Mouse (Mus musculus): Measurements from ENCODE around the gene Slc25a12. TPM values are rescaled to one million over a fixed set of nuclear protein-coding genes. Genes with fewer than 3 reads are reported as not detected.
A peak's percentile ranks its signal among the peaks of the same experiment; 100 is the strongest.

Gene Slc25a12
- polyA plus RNA-seq, 1 experiment from 2014 or later, result 73.8 TPM

GRCm38 (mm10) chr2:71268691-71269090 lies 98.9 kb downstream of the Slc25a12 start:
- no peak overlapping the region for H3K4me2 ChIP-seq
- no peak overlapping the region for H3K27ac ChIP-seq (replicated peaks)
- no peak overlapping the region for H3K9ac ChIP-seq
- H3K27me3 ChIP-seq, result no peaks in the 10 kb centered on the region
- no peak overlapping the region for H3K4me3 ChIP-seq
- no peak for ATAC-seq (ENCODE audit: low read depth)
- H3K9me3 ChIP-seq, result no peaks in the 10 kb centered on the region
- H3K4me1 ChIP-seq (replicated peaks), result no peaks in the 10 kb centered on the region
- H3K36me3 ChIP-seq, result peaks cover 49% of the 10 kb centered on the region
- 94% methylated on average over 8 of the region's 8 CpGs for WGBS

- H3K9me3 ChIP-seq, result no peaks in the 10 kb centered on the region
- H3K27me3 ChIP-seq, result no peaks in the 10 kb centered on the region
- WGBS, result 90% methylated on average over 20 of the region's 20 CpGs
- no peak for ATAC-seq (ENCODE audit: low read depth)
- H3K4me2 ChIP-seq, result no peak overlapping the region
- no peaks in the 10 kb centered on the region for H3K4me1 ChIP-seq (replicated peaks)
- H3K36me3 ChIP-seq, result peaks cover 81% of the 10 kb centered on the region
- no peak overlapping the region for H3K9ac ChIP-seq
- H3K4me3 ChIP-seq, result no peak overlapping the region
- H3K27ac ChIP-seq (replicated peaks), result no peak overlapping the region
These were observed 103.0 kb downstream of the Slc25a12 start for GRCm38 (mm10) chr2:71264585-71264984.

DNA sequence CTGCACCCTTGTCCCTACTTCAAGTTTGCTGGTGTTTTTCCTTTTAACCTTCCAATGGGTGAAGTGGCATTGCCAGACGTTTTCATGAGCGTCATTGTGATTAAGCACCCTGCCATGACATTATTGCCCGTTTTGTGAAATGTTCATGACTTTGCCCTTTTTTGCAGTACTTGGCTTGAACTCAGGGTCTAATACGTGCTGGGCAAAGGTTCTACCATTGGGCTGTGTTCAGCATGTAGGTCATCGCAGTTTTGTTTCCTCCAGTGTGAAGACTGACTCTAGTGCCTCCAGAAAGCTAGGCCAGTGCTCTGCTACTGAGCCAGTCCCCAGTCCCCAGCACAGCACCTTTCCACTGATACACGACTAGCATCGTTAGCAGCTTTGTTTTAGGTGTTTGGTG lies 111.0 kb downstream of the Slc25a12 start:
- Histone ChIP-seq H3K4me3 (no peak overlapping the region), H3K9me3 (no peaks in the 10 kb centered on the region), H3K4me2 (no peak overlapping the region), H3K27ac (replicated peaks) (no peak overlapping the region), H3K36me3 (peaks cover 85% of the 10 kb centered on the region), H3K9ac (no peak overlapping the region), H3K27me3 (no peaks in the 10 kb centered on the region), H3K4me1 (replicated peaks) (no peaks in the 10 kb centered on the region)
- no peak for ATAC-seq (ENCODE audit: low read depth)
- WGBS, result 89% methylated on average over 7 of the region's 7 CpGs

DNA sequence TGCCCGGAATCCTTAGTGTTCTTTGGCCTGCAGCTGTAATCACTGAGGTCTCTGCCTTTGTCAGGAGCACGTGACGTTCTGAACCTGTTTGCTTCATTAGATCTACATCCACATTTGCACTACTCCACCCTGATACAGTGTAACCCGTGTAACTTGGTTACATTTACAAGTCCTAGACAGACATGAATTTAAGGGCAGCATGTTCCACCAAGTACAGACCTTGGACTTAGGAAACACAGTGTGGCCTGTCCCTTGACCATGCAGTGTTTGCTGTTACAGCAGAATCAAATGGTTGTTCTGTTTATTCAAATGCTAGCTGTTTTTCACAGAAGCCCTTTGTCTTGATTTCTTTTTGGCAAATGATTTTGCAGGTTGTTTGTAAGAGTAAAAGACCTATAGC lies 112.7 kb downstream of the Slc25a12 start:
- 91% methylated on average over 4 of the region's 4 CpGs for whole genome bisulfite sequencing
- peaks cover 88% of the 10 kb centered on the region for H3K36me3 ChIP-seq

GRCm38 (mm10) chr2:71250841-71251240 lies 116.7 kb downstream of the Slc25a12 start:
- Histone ChIP-seq H3K27me3 (no peaks in the 10 kb centered on the region), H3K36me3 (peaks cover 71% of the 10 kb centered on the region), H3K4me1 (replicated peaks) (peaks cover 5% of the 10 kb centered on the region; the same call in 1 of the 2 replicates), H3K9me3 (no peaks in the 10 kb centered on the region), H3K9ac (no peak overlapping the region), H3K27ac (replicated peaks) (no peak overlapping the region), H3K4me2 (no peak overlapping the region), H3K4me3 (no peak overlapping the region)
- no peak for ATAC-seq (ENCODE audit: low read depth)
- 73% methylated on average over 5 of the region's 5 CpGs for WGBS

More for the DNA sequence above, 112.7 kb downstream of the Slc25a12 start:
- no peak for ATAC-seq (ENCODE audit: low read depth)
- H3K4me1 ChIP-seq (replicated peaks), result no peaks in the 10 kb centered on the region
- no peak overlapping the region for H3K9ac ChIP-seq
- H3K4me3 ChIP-seq, result no peak overlapping the region
- H3K27me3 ChIP-seq, result no peaks in the 10 kb centered on the region
- no peak overlapping the region for H3K27ac ChIP-seq (replicated peaks)
- no peaks in the 10 kb centered on the region for H3K9me3 ChIP-seq
- H3K4me2 ChIP-seq, result no peak overlapping the region

GRCm38 (mm10) chr2:71248071-71248470 lies 119.5 kb downstream of the Slc25a12 start:
- Histone ChIP-seq H3K9me3 (no peaks in the 10 kb centered on the region), H3K27ac (replicated peaks) (no peak overlapping the region), H3K4me2 (no peak overlapping the region), H3K36me3 (peaks cover 52% of the 10 kb centered on the region), H3K9ac (no peak overlapping the region), H3K4me1 (replicated peaks) (peaks cover 23% of the 10 kb centered on the region), H3K4me3 (no peak overlapping the region), H3K27me3 (no peaks in the 10 kb centered on the region)
- ATAC-seq (ENCODE audit: low read depth), result no peak
- 91% methylated on average over 3 of the region's 3 CpGs for WGBS

DNA sequence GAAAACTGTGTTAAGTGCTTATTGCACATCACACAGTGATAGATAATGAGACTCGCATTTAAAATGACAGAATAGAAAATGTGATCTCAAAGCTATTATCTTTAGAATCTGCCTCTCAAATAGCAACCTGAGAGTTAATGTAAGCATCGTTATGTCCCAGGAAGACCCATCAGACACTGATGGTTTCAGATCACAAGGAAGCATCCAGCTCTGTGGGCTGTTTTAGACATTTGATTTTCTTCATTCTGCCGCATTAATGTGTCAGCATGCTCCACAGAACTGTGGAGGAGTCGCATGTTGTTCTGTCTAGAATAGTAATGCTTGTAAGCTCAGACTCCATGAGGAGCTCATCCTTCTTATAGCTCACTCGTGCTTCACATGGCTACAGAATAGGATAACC lies 121.5 kb downstream of the Slc25a12 start:
- H3K9me3 ChIP-seq, result no peaks in the 10 kb centered on the region
- H3K4me3 ChIP-seq, result no peak overlapping the region
- peaks cover 44% of the 10 kb centered on the region for H3K36me3 ChIP-seq
- ATAC-seq (ENCODE audit: low read depth), result no peak
- H3K27me3 ChIP-seq, result no peaks in the 10 kb centered on the region
- no peak overlapping the region for H3K9ac ChIP-seq
- H3K27ac ChIP-seq (replicated peaks), result peak overlapping the region; percentile 52; the same call in 1 of the 2 replicates
- WGBS, result 75% methylated on average over 5 of the region's 5 CpGs
- H3K4me1 ChIP-seq (replicated peaks), result peaks cover 25% of the 10 kb centered on the region
- H3K4me2 ChIP-seq, result no peak overlapping the region

GRCm38 (mm10) chr2:71245416-71245815 lies 122.1 kb downstream of the Slc25a12 start:
- Histone ChIP-seq H3K36me3 (peaks cover 37% of the 10 kb centered on the region), H3K27ac (replicated peaks) (peak overlapping the region; percentile 84)
- 30% methylated on average over 3 of the region's 3 CpGs for WGBS

DNA sequence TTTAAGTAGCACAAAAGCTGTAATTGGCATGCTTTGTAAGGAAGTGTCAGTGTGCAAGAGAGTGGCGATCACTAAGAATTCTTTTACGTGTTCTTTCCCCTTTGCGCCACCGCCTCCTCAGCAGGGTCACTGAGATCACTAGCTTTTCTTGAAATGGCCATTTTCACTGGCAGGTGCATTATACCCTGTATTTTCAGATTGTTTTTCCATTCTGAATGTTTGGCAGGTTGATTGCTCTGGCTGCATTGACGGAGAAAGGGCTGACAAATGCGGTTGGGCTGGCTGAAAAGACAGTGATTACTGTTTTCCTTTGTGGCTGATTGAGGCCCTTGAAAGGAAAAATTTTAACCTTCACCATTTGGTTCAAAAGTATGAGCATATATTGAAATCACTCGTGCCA lies 122.7 kb downstream of the Slc25a12 start:
- ATAC-seq (ENCODE audit: low read depth), result 0 out of 2 replicates have a peak, but pooled peaks have one; percentile 38
- H3K4me3 ChIP-seq, result no peak overlapping the region
- peak overlapping the region; percentile 84 for H3K27ac ChIP-seq (replicated peaks)
- WGBS, result 46% methylated on average over 7 of the region's 7 CpGs
- H3K27me3 ChIP-seq, result no peaks in the 10 kb centered on the region
- H3K36me3 ChIP-seq, result peaks cover 35% of the 10 kb centered on the region
- peaks cover 25% of the 10 kb centered on the region for H3K4me1 ChIP-seq (replicated peaks)
- H3K9ac ChIP-seq, result no peak overlapping the region
- H3K9me3 ChIP-seq, result no peaks in the 10 kb centered on the region
- H3K4me2 ChIP-seq, result no peak overlapping the region

More at GRCm38 (mm10) chr2:71245416-71245815, 122.1 kb downstream of the Slc25a12 start:
- Histone ChIP-seq H3K9me3 (no peaks in the 10 kb centered on the region), H3K4me3 (no peak overlapping the region), H3K27me3 (no peaks in the 10 kb centered on the region), H3K4me2 (no peak overlapping the region), H3K4me1 (replicated peaks) (peaks cover 25% of the 10 kb centered on the region), H3K9ac (no peak overlapping the region)
- peak; percentile 96 for ATAC-seq (ENCODE audit: low read depth)

GRCm38 (mm10) chr2:71243058-71243672 lies 124.4 kb downstream of the Slc25a12 start:
- H3K36me3 ChIP-seq, result peaks cover 39% of the 10 kb centered on the region
- no peak overlapping the region for H3K27ac ChIP-seq (replicated peaks)
- no peak overlapping the region for H3K4me2 ChIP-seq
- 46% methylated on average over 9 of the region's 9 CpGs for WGBS
- peaks cover 25% of the 10 kb centered on the region for H3K4me1 ChIP-seq (replicated peaks)
- H3K9me3 ChIP-seq, result no peaks in the 10 kb centered on the region
- no peak overlapping the region for H3K9ac ChIP-seq
- no peaks in the 10 kb centered on the region for H3K27me3 ChIP-seq
- ATAC-seq (ENCODE audit: low read depth), result no peak
- H3K4me3 ChIP-seq, result no peak overlapping the region

- H3K4me2 ChIP-seq, result no peak overlapping the region
- H3K9ac ChIP-seq, result no peak overlapping the region
- H3K36me3 ChIP-seq, result peaks cover 38% of the 10 kb centered on the region
- H3K9me3 ChIP-seq, result no peaks in the 10 kb centered on the region
- WGBS, result 87% methylated on average over 3 of the region's 3 CpGs
- peaks cover 25% of the 10 kb centered on the region for H3K4me1 ChIP-seq (replicated peaks)
- H3K27me3 ChIP-seq, result no peaks in the 10 kb centered on the region
- no peak overlapping the region for H3K27ac ChIP-seq (replicated peaks)
- ATAC-seq (ENCODE audit: low read depth), result no peak
- H3K4me3 ChIP-seq, result no peak overlapping the region
These were observed 125.4 kb downstream of the Slc25a12 start for GRCm38 (mm10) chr2:71242180-71242579.

- Histone ChIP-seq H3K9me3 (no peaks in the 10 kb centered on the region), H3K4me1 (replicated peaks) (peaks cover 25% of the 10 kb centered on the region), H3K4me2 (no peak overlapping the region), H3K9ac (no peak overlapping the region), H3K36me3 (peaks cover 41% of the 10 kb centered on the region), H3K4me3 (no peak overlapping the region), H3K27ac (replicated peaks) (no peak overlapping the region), H3K27me3 (no peaks in the 10 kb centered on the region)
- 84% methylated on average over 2 of the region's 2 CpGs for WGBS
- no peak for ATAC-seq (ENCODE audit: low read depth)
These were observed 126.0 kb downstream of the Slc25a12 start for GRCm38 (mm10) chr2:71241505-71241904.

DNA sequence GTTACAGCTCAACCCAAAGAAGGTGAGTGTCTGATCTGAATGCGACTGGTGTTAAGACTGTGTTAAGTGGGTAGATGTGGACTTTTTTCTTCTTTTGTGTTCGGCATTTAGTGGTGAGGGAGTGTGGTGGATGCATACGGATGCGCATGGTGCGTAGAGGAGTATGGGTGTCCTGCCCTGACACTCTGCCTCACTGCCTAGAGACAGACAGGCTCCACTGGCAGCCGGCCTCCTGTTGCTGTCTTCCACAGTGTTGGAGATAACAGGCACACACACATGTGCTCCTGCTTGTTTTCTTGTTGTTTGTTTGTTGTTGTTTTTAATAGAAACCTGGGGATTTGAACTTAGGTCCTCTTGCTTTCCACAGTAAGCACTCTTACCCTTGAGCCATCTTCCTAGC lies 131.5 kb downstream of the Slc25a12 start:
- Histone ChIP-seq H3K4me2 (no peak overlapping the region), H3K27ac (replicated peaks) (no peak overlapping the region), H3K9ac (no peak overlapping the region), H3K4me3 (no peak overlapping the region), H3K9me3 (no peaks in the 10 kb centered on the region), H3K27me3 (no peaks in the 10 kb centered on the region), H3K36me3 (peaks cover 42% of the 10 kb centered on the region), H3K4me1 (replicated peaks) (no peaks in the 10 kb centered on the region)
- ATAC-seq (ENCODE audit: low read depth), result no peak
- WGBS, result 97% methylated on average over 6 of the region's 6 CpGs

Measured in neural tube, embryonic 13.5 days (tissue).